Comparison of ENCODE assay signal across 21 mouse cellular contexts in the genomic region with DNA sequence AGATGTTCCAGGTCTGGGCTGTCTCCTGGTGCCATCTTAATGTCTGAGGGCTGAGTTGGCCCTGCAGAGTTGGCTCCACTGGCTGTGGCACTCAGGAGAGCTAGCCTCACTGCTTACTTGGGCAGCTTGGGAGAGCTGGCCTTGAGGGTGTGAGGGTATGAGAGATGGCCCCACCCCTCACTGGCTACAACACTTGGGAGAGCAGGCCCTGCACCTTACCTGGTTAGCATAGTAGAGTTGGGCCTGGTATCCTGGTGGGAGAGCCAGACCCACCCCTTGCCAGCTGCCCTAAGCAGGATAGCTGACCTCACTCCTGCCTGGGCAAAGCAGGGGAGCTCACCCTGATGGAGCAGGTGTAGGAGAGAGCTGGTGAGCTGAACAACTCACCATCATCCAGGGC. TPM values are rescaled to one million over a fixed set of nuclear protein-coding genes. Genes with fewer than 3 reads are reported as not detected.
DNase-seq lines count a peak whose midpoint lies in the region; ATAC-seq and TF ChIP-seq lines count a peak whose summit lies in the region.
"Had no signal": no experiment of that assay in that cellular context is flagged by ENCODE, and none has a peak within 500 bp of the region (broad histone marks: within the 10 kb centered on the region; RNA-seq: fewer than 3 reads in every experiment).

No protein-coding gene starts in this region.

- H3K4me1 ChIP-seq in heart, embryonic 15.5 days (replicated peaks), result peaks cover 56% of the 10 kb centered on the region
- peaks cover 21% of the 10 kb centered on the region; the same call in 1 of the 2 replicates for H3K4me1 ChIP-seq in lung, postnatal 0 days (ENCODE audit: insufficient read depth, low read depth, low read length)
- peaks cover 4% of the 10 kb centered on the region; the same call in 1 of the 2 replicates for H3K4me1 ChIP-seq in hindbrain, embryonic 16.5 days (ENCODE audit: control insufficient read depth, insufficient read depth, low read depth, low read length)

- H3K27me3 ChIP-seq in heart, embryonic 15.5 days, result no peaks in the 10 kb centered on the region
- H3K27me3 ChIP-seq in lung, postnatal 0 days (replicated peaks; ENCODE audit: insufficient read depth, low read length), result no peaks in the 10 kb centered on the region
- H3K27me3 ChIP-seq in hindbrain, embryonic 16.5 days (replicated peaks; ENCODE audit: control insufficient read depth, insufficient read depth, low read length), result no peaks in the 10 kb centered on the region
- H3K27me3 ChIP-seq: CH12.LX; embryonic facial prominence, embryonic 15.5 days; kidney, embryonic 15.5 days; lung, embryonic 15.5 days; neural tube, embryonic 12.5 days had no signal

- H3K36me3 ChIP-seq in heart, embryonic 15.5 days, result peaks cover 11% of the 10 kb centered on the region; the same call in 1 of the 2 replicates
- no peaks in the 10 kb centered on the region for H3K36me3 ChIP-seq in lung, postnatal 0 days (ENCODE audit: insufficient read depth, low read length)
- H3K36me3 ChIP-seq in hindbrain, embryonic 16.5 days (ENCODE audit: control insufficient read depth, insufficient read depth, low read length), result no peaks in the 10 kb centered on the region
- H3K36me3 ChIP-seq: embryonic facial prominence, embryonic 15.5 days had no signal

- intact Hi-C loops in gastrocnemius, adult 2 months (cut with DNase I), result no loop called here
- intact Hi-C loops in gastrocnemius, postnatal 36 days (cut with DNase I), result no loop called here
- intact Hi-C loops in heart, postnatal 36 days (cut with DNase I), result loop anchor here (2.0 kb wide), 1 partner anchor 421 kb away; no protein-coding TSS in a partner anchor
- intact Hi-C loops in left cerebral cortex, adult 2 months (cut with DNase I), result loop anchor here (5.0 kb wide), 1 partner anchor 422 kb away; no protein-coding TSS in a partner anchor

- TF ChIP-seq EP300 in lung, postnatal 0 days (IDR thresholded peaks at IDR 0.05), result no peak

- H3K27ac ChIP-seq in gastrocnemius, adult 2 months, result peak overlapping the region; percentile 8; the same call in 1 of the 2 replicates
- H3K27ac ChIP-seq in heart, embryonic 15.5 days, result no peak overlapping the region
- H3K27ac ChIP-seq in lung, postnatal 0 days (ENCODE audit: low read length), result no peak overlapping the region
- H3K27ac ChIP-seq in hindbrain, embryonic 16.5 days (ENCODE audit: low read depth, low read length), result no peak overlapping the region
- H3K27ac ChIP-seq in left cerebral cortex, adult 2 months, result no peak overlapping the region
- H3K27ac ChIP-seq: embryonic facial prominence, embryonic 15.5 days; kidney, embryonic 15.5 days; liver, embryonic 14.5 days; lung, embryonic 15.5 days; neural tube, embryonic 12.5 days had no signal

- no peak overlapping the region for H3K9ac ChIP-seq in heart, embryonic 15.5 days
- H3K9ac ChIP-seq in lung, postnatal 0 days (replicated peaks; ENCODE audit: low read depth), result no peak overlapping the region
- no peak overlapping the region for H3K9ac ChIP-seq in hindbrain, embryonic 16.5 days (ENCODE audit: low read depth, low read length)
- H3K9ac ChIP-seq: embryonic facial prominence, embryonic 15.5 days; kidney, embryonic 15.5 days; liver, embryonic 14.5 days; lung, embryonic 15.5 days; neural tube, embryonic 12.5 days had no signal

- no peak for DNase-seq in gastrocnemius, adult 2 months
- no peak for DNase-seq in gastrocnemius, postnatal 36 days
- no peak for DNase-seq in heart, postnatal 36 days
- DNase-seq in lung, postnatal 0 days (ENCODE audit: low spot score), result no peak
- DNase-seq in lung, postnatal 10 days, result no peak
- DNase-seq in left cerebral cortex, adult 2 months (ENCODE audit: extremely low spot score in 1 of 2, low spot score in 2 of 2), result no peak
- DNase-seq: adrenal gland, postnatal 36 days; cerebellum, adult 11-12 months; cerebellum, postnatal 14 days; gastrocnemius, postnatal 10 days; thymus, postnatal 14 days had no signal

- no peaks in the 10 kb centered on the region for H3K9me3 ChIP-seq in heart, embryonic 15.5 days (replicated peaks)
- H3K9me3 ChIP-seq in lung, postnatal 0 days (ENCODE audit: low read length), result no peaks in the 10 kb centered on the region
- H3K9me3 ChIP-seq in hindbrain, embryonic 16.5 days (ENCODE audit: control insufficient read depth, low read length), result no peaks in the 10 kb centered on the region
- H3K9me3 ChIP-seq: embryonic facial prominence, embryonic 15.5 days; kidney, embryonic 15.5 days; lung, embryonic 15.5 days; megakaryocyte, embryonic 14.5 days; neural tube, embryonic 12.5 days had no signal

- 0 out of 2 replicates have a peak, but pooled peaks have one; percentile 25 for ATAC-seq in heart, embryonic 15.5 days (replicated peaks; ENCODE audit: insufficient number of reproducible peaks, insufficient read depth, low FRiP score, low read depth)
- ATAC-seq in lung, postnatal 0 days, result 0 out of 2 replicates have a peak, but pooled peaks have one; percentile 12
- ATAC-seq in hindbrain, embryonic 16.5 days, result peak; percentile 40; the same call in 1 of the 2 replicates
- ATAC-seq: intestine, embryonic 16.5 days had no signal

- no peak overlapping the region for H3K4me2 ChIP-seq in heart, embryonic 15.5 days
- H3K4me2 ChIP-seq in lung, postnatal 0 days (replicated peaks; ENCODE audit: low read depth, low read length), result no peak overlapping the region
- no peak overlapping the region for H3K4me2 ChIP-seq in hindbrain, embryonic 16.5 days (ENCODE audit: low read length)
- H3K4me2 ChIP-seq: embryonic facial prominence, embryonic 15.5 days; kidney, embryonic 15.5 days; lung, embryonic 15.5 days; neural tube, embryonic 12.5 days had no signal

- no peak for TF ChIP-seq CTCF in gastrocnemius, adult 2 months (IDR thresholded peaks at IDR 0.05)
- TF ChIP-seq CTCF in lung, postnatal 0 days (IDR thresholded peaks at IDR 0.05), result no peak
- TF ChIP-seq CTCF in left cerebral cortex, adult 2 months (IDR thresholded peaks at IDR 0.05), result no peak

- no peak overlapping the region for H3K4me3 ChIP-seq in gastrocnemius, adult 2 months
- no peak overlapping the region for H3K4me3 ChIP-seq in heart, embryonic 15.5 days
- no peak overlapping the region for H3K4me3 ChIP-seq in lung, postnatal 0 days (ENCODE audit: low read depth, low read length)
- H3K4me3 ChIP-seq in hindbrain, embryonic 16.5 days (ENCODE audit: low read length), result no peak overlapping the region
- no peak overlapping the region for H3K4me3 ChIP-seq in left cerebral cortex, adult 2 months
- H3K4me3 ChIP-seq: embryonic facial prominence, embryonic 15.5 days; kidney, embryonic 15.5 days; lung, embryonic 15.5 days; megakaryocyte, embryonic 14.5 days; neural tube, embryonic 12.5 days had no signal

RNA-seq across cellular contexts. Expression of a gene that starts 32.3 kb away (rescaled TPM):
- 100 to 1,000 TPM; 112 to 141 TPM for total RNA-seq in gastrocnemius, adult 2 months (2021)
- 100 to 1,000 TPM; 104 to 125 TPM for total RNA-seq in gastrocnemius, postnatal 36 days (2021)
- 159 and 163 TPM in 2 replicates for polyA plus RNA-seq in heart, embryonic 15.5 days (2015; fragmentation: Nextera tagmentation; extraction: Ambion mirVana)
- 100 to 1,000 TPM; 527 to 592 TPM for total RNA-seq in heart, postnatal 36 days (2021)
- polyA plus RNA-seq in lung, postnatal 0 days (2015; fragmentation: Nextera tagmentation; extraction: Ambion mirVana), result 220 and 256 TPM in 2 replicates
- polyA plus RNA-seq in hindbrain, embryonic 16.5 days (2015; fragmentation: Nextera tagmentation; extraction: Ambion mirVana), result 182 and 196 TPM in 2 replicates
- 100 to 1,000 TPM; 601 to 602 TPM for total RNA-seq in left cerebral cortex, adult 2 months (2021)

Comparison
In these comparisons a context has a peak if more than half of its experiments do, and no peak if none do; other contexts are left out.
1. intact Hi-C loops: an anchor here in heart, postnatal 36 days (2.0 kb wide) and left cerebral cortex, adult 2 months (5.0 kb wide); none called in gastrocnemius, adult 2 months and gastrocnemius, postnatal 36 days.